Mouse (Mus musculus) brain, embryonic 14.5 days (tissue): ENCODE results near the gene Lin9.

ENCODE experiments used
- CTCF ChIP-seq: fragments of 200-500 bp; IDR thresholded peaks from 2 replicates; pipeline ENCODE4 v1.5.1; 2012; ENCODE audit warnings: inconsistent platforms, mild to moderate bottlenecking, moderate library complexity, borderline replicate concordance; ENCODE audit not compliant: insufficient read depth, insufficient read length; ENCODE audit errors: extremely low read depth
- POLR2A ChIP-seq: fragments of 200-500 bp; IDR thresholded peaks from 2 replicates; pipeline ENCODE4 v1.6.1; 2012; ENCODE audit warnings: mild to moderate bottlenecking, inconsistent platforms, borderline replicate concordance; ENCODE audit not compliant: poor library complexity, insufficient read depth, insufficient read length, severe bottlenecking; ENCODE audit errors: extremely low read depth

- TF ChIP-seq CTCF: no peak
- TF ChIP-seq POLR2A: no peak
Measured at GRCm38 (mm10) chr1:180723701-180724238, 82.8 kb downstream of the Lin9 start.
